Mouse (Mus musculus) lung, adult 2 months (tissue): ENCODE measurements around the gene Krtap1-4.

Experiments used
- CTCF ChIP-seq: fragments of 200-500 bp; IDR thresholded peaks from 2 replicates; pipeline ENCODE4 v1.5.1; 2011; ENCODE audit warnings: mild to moderate bottlenecking, low read length, control low read depth; ENCODE audit not compliant: insufficient read depth
- POLR2A ChIP-seq: fragments of 200-500 bp; IDR thresholded peaks from 2 replicates; pipeline ENCODE4 v1.6.1; 2011; ENCODE audit warnings: low read depth, mild to moderate bottlenecking, control low read depth, low read length, borderline replicate concordance; ENCODE audit errors: extremely low read depth

DNA sequence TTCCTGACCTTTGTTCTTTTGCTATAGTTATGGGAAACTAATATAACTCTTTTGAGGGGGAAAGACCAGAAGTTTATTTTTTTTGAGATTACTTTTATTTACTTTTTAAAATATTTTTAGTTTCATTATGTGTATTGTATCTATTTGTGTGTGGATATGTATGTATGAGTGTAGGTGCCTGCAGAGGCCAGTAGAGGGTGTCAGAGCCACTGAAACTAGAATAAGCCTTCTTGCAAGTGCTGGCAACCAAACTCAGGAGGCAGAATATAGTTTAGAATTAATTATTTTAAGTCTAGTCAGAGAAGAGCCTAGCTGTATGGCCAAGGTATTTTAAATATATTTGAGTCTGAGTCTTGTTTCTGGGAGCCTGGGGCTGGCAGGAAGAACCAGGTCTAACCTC lies 35.6 kb downstream of the Krtap1-4 start:
- no peak for TF ChIP-seq CTCF
- no peak for TF ChIP-seq POLR2A
